Mouse (Mus musculus): ENCODE measurements around the gene Cenpe. TPM values are rescaled to one million over a fixed set of nuclear protein-coding genes. Genes with fewer than 3 reads are reported as not detected.
"Not testable (repeated sequence)": the region's sequence is repeated elsewhere in the genome, so short reads cannot be mapped to it uniquely, and the experiment has no call there.

Cenpe gene
- 7.3 and 10.4 TPM in 2 replicates for polyA plus RNA-seq (2012; rRNA removed)

- DNase-seq (ENCODE audit: low read depth), result peak; percentile 98
- TF ChIP-seq CTCF (IDR thresholded peaks at IDR 0.05; ENCODE audit: borderline replicate concordance, extremely low read depth, insufficient read depth, insufficient read length) (no peak), POLR2A (IDR thresholded peaks at IDR 0.05; ENCODE audit: borderline replicate concordance, extremely low read depth, insufficient read depth, insufficient read length, poor library complexity, severe bottlenecking) (0 out of 2 replicates have a peak, but pooled peaks have one; percentile 12)
Measured at GRCm38 (mm10) chr3:135211805-135212657, at the start of gene Cenpe. Cenpe (plus strand) TSS chr3:135212537.

- TF ChIP-seq CTCF (IDR thresholded peaks at IDR 0.05; ENCODE audit: borderline replicate concordance, extremely low read depth, insufficient read depth, insufficient read length) (no peak), POLR2A (IDR thresholded peaks at IDR 0.05; ENCODE audit: borderline replicate concordance, extremely low read depth, insufficient read depth, insufficient read length, poor library complexity, severe bottlenecking) (no peak)
- DNase-seq (ENCODE audit: low read depth), result peak; percentile 22
Measured at GRCm38 (mm10) chr3:135171898-135172446, 40.4 kb upstream of the Cenpe start.

GRCm38 (mm10) chr3:135191861-135192260, 20.5 kb upstream of the Cenpe start:
- TF ChIP-seq POLR2A (IDR thresholded peaks at IDR 0.05; ENCODE audit: borderline replicate concordance, extremely low read depth, insufficient read depth, insufficient read length, poor library complexity, severe bottlenecking), result no peak
- TF ChIP-seq CTCF (IDR thresholded peaks at IDR 0.05; ENCODE audit: borderline replicate concordance, extremely low read depth, insufficient read depth, insufficient read length), result no peak

GRCm38 (mm10) chr3:135198051-135198450, 14.3 kb upstream of the Cenpe start:
- not testable (repeated sequence) for DNase-seq (ENCODE audit: low read depth)

More at GRCm38 (mm10) chr3:135191861-135192260, 20.5 kb upstream of the Cenpe start:
- DNase-seq (ENCODE audit: low read depth), result no peak

GRCm38 (mm10) chr3:135200409-135201303, 11.7 kb upstream of the Cenpe start:
- TF ChIP-seq POLR2A (IDR thresholded peaks at IDR 0.05; ENCODE audit: borderline replicate concordance, extremely low read depth, insufficient read depth, insufficient read length, poor library complexity, severe bottlenecking), result no peak
- no peak for TF ChIP-seq CTCF (IDR thresholded peaks at IDR 0.05; ENCODE audit: borderline replicate concordance, extremely low read depth, insufficient read depth, insufficient read length)
- no peak for DNase-seq (ENCODE audit: low read depth)

- peak; percentile 86 for DNase-seq (ENCODE audit: low read depth)
- no peak for TF ChIP-seq POLR2A (IDR thresholded peaks at IDR 0.05; ENCODE audit: borderline replicate concordance, extremely low read depth, insufficient read depth, insufficient read length, poor library complexity, severe bottlenecking)
- TF ChIP-seq CTCF (IDR thresholded peaks at IDR 0.05; ENCODE audit: borderline replicate concordance, extremely low read depth, insufficient read depth, insufficient read length), result peak; percentile 68; the same call in 1 of the 2 replicates
Measured at GRCm38 (mm10) chr3:135206621-135207020, 5.7 kb upstream of the Cenpe start.

- DNase-seq (ENCODE audit: low read depth), result peak; percentile 3
- TF ChIP-seq CTCF (IDR thresholded peaks at IDR 0.05; ENCODE audit: borderline replicate concordance, extremely low read depth, insufficient read depth, insufficient read length) (no peak), POLR2A (IDR thresholded peaks at IDR 0.05; ENCODE audit: borderline replicate concordance, extremely low read depth, insufficient read depth, insufficient read length, poor library complexity, severe bottlenecking) (no peak)
Measured at GRCm38 (mm10) chr3:135212658-135213350, 467 bp downstream of the Cenpe start.

GRCm38 (mm10) chr3:135232058-135232457, 19.7 kb downstream of the Cenpe start:
- TF ChIP-seq POLR2A (IDR thresholded peaks at IDR 0.05; ENCODE audit: borderline replicate concordance, extremely low read depth, insufficient read depth, insufficient read length, poor library complexity, severe bottlenecking) (no peak), CTCF (IDR thresholded peaks at IDR 0.05; ENCODE audit: borderline replicate concordance, extremely low read depth, insufficient read depth, insufficient read length) (no peak)
- no peak for DNase-seq (ENCODE audit: low read depth)

- DNase-seq (ENCODE audit: low read depth), result no peak
- TF ChIP-seq CTCF (IDR thresholded peaks at IDR 0.05; ENCODE audit: borderline replicate concordance, extremely low read depth, insufficient read depth, insufficient read length) (no peak), POLR2A (IDR thresholded peaks at IDR 0.05; ENCODE audit: borderline replicate concordance, extremely low read depth, insufficient read depth, insufficient read length, poor library complexity, severe bottlenecking) (no peak)
Measured at GRCm38 (mm10) chr3:135232462-135232861, 20.1 kb downstream of the Cenpe start.

- peak; percentile 32 for DNase-seq (ENCODE audit: low read depth)
- peak; percentile 38; the same call in 1 of the 2 replicates for TF ChIP-seq CTCF (IDR thresholded peaks at IDR 0.05; ENCODE audit: borderline replicate concordance, extremely low read depth, insufficient read depth, insufficient read length)
- TF ChIP-seq POLR2A (IDR thresholded peaks at IDR 0.05; ENCODE audit: borderline replicate concordance, extremely low read depth, insufficient read depth, insufficient read length, poor library complexity, severe bottlenecking), result no peak
Measured at GRCm38 (mm10) chr3:135245733-135246132, 33.4 kb downstream of the Cenpe start.

All from brain, embryonic 14.5 days (tissue).